Mouse (Mus musculus) embryonic facial prominence, embryonic 15.5 days (tissue): Measurements from ENCODE around the gene Cd200. TPM values are rescaled to one million over a fixed set of nuclear protein-coding genes. Genes with fewer than 3 reads are reported as not detected.

Experiments
- ATAC-seq: fragments of 200-750 bp; cut with Nextera tagmentation; 2 replicates; pipeline ENCODE4 v1.8.0; 2017; ENCODE audit warnings: low read depth, moderate TSS enrichment; ENCODE audit not compliant: insufficient number of reproducible peaks, low FRiP score, low TSS enrichment
- H3K27ac ChIP-seq: fragments of 300-500 bp; sonication (generic); replicated peaks from 2 replicates; pipeline ENCODE4 v1.5.1; 2015; ENCODE audit warnings: mild to moderate bottlenecking, inconsistent platforms
- H3K27me3 ChIP-seq: fragments of 300-500 bp; sonication (generic); 2 replicates; pipeline ENCODE4 v1.6.1; 2015; ENCODE audit warnings: inconsistent platforms
- H3K36me3 ChIP-seq: fragments of 300-500 bp; sonication (generic); 2 replicates; pipeline ENCODE4 v1.6.1; 2015; ENCODE audit warnings: mild to moderate bottlenecking, inconsistent platforms
- H3K4me1 ChIP-seq: fragments of 300-500 bp; sonication (generic); 2 replicates; pipeline ENCODE4 v1.6.1; 2015; ENCODE audit warnings: inconsistent platforms
- H3K4me2 ChIP-seq: fragments of 300-500 bp; sonication (generic); replicated peaks from 2 replicates; pipeline ENCODE4 v1.6.1; 2015; ENCODE audit warnings: mild to moderate bottlenecking, inconsistent platforms
- H3K4me3 ChIP-seq: fragments of 300-500 bp; sonication (generic); replicated peaks from 2 replicates; pipeline ENCODE4 v1.5.1; 2015; ENCODE audit warnings: mild to moderate bottlenecking, inconsistent platforms
- H3K9ac ChIP-seq: fragments of 300-500 bp; sonication (generic); 2 replicates; pipeline ENCODE4 v1.6.1; 2015; ENCODE audit warnings: inconsistent platforms
- H3K9me3 ChIP-seq: fragments of 300-500 bp; sonication (generic); replicated peaks from 2 replicates; pipeline ENCODE4 v1.6.1; 2016; ENCODE audit warnings: inconsistent platforms
- WGBS: fragments of 180-500 bp; shearing (Covaris S2); methylation state at CpG from one replicate; pipeline ENCODE4 v1.1.7; 2015; 5-methylcytosine and 5-hydroxymethylcytosine counted together
- polyA plus RNA-seq: library from polyadenylated mRNA; unstranded; fragments of >200 nt; fragmentation: Nextera tagmentation; extraction: Ambion mirVana; gene quantifications from 2 replicates; pipeline ENCODE4 v1.2.1, GENCODE M21; 2015

Gene Cd200
- polyA plus RNA-seq, 1 experiment from 2014 or later, result 50.0 TPM

DNA sequence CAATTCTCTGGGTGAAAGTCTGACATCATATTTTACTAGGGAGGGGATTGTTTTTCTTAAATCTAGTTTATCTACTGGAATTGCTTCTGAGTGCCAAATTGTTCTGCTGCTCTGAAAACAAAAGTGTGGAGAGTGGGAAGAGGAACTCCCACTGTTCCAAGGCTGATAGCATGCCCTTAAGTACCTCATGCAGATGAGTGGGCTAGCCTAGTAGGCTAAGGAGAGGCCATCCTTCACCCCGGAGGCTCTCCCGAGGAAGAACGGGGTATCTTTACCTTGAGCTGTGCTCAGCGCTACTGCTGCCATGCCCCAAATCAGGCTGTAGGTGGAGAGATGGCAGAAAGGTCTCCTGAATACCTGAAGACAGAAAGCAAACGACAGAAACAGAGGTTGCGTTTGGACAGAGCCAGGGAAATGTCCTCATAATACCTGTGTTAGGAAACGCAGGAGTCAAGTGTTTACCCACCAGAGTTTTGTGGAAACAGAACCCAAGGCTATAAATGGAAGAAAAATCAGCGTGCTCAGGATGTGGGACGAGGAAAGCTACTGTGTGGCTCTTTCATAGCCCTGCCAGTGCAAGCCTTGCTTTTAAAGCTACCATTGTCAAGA is 8.8 kb downstream of the Cd200 start:
- no peaks in the 10 kb centered on the region for H3K9me3 ChIP-seq
- no peak overlapping the region for H3K4me3 ChIP-seq
- no peaks in the 10 kb centered on the region for H3K36me3 ChIP-seq
- no peak overlapping the region for H3K9ac ChIP-seq
- no peak for ATAC-seq
- no peaks in the 10 kb centered on the region for H3K27me3 ChIP-seq
- no peak overlapping the region for H3K4me2 ChIP-seq
- 0 out of 2 replicates have a peak overlapping the region, but pooled peaks have one; percentile 11 for H3K27ac ChIP-seq
- no peaks in the 10 kb centered on the region for H3K4me1 ChIP-seq
- 56% methylated on average over 9 of the region's 9 CpGs for WGBS

- no peak overlapping the region for H3K27ac ChIP-seq
- ATAC-seq, result no peak
- 66% methylated on average over 3 of the region's 3 CpGs for WGBS
- H3K4me3 ChIP-seq, result no peak overlapping the region
- H3K9me3 ChIP-seq, result no peaks in the 10 kb centered on the region
- no peaks in the 10 kb centered on the region; the same call in 1 of the 2 replicates for H3K36me3 ChIP-seq
- no peak overlapping the region for H3K9ac ChIP-seq
- no peak overlapping the region for H3K4me2 ChIP-seq
- H3K27me3 ChIP-seq, result no peaks in the 10 kb centered on the region
- no peaks in the 10 kb centered on the region for H3K4me1 ChIP-seq
Observed at GRCm38 (mm10) chr16:45399411-45399810, 9.4 kb downstream of the Cd200 start.

GRCm38 (mm10) chr16:45397440-45397839 is 11.4 kb downstream of the Cd200 start:
- H3K4me2 ChIP-seq, result no peak overlapping the region
- H3K36me3 ChIP-seq, result no peaks in the 10 kb centered on the region; the same call in 1 of the 2 replicates
- 88% methylated on average over 2 of the region's 2 CpGs for WGBS
- no peak overlapping the region for H3K4me3 ChIP-seq
- no peaks in the 10 kb centered on the region for H3K4me1 ChIP-seq
- H3K27me3 ChIP-seq, result no peaks in the 10 kb centered on the region
- no peak for ATAC-seq
- H3K9ac ChIP-seq, result no peak overlapping the region
- no peaks in the 10 kb centered on the region for H3K9me3 ChIP-seq
- no peak overlapping the region for H3K27ac ChIP-seq

GRCm38 (mm10) chr16:45392246-45392645 is 16.6 kb downstream of the Cd200 start:
- H3K9ac ChIP-seq, result no peak overlapping the region
- H3K9me3 ChIP-seq, result no peaks in the 10 kb centered on the region
- H3K4me2 ChIP-seq, result no peak overlapping the region
- ATAC-seq, result no peak
- H3K27ac ChIP-seq, result no peak overlapping the region
- H3K36me3 ChIP-seq, result no peaks in the 10 kb centered on the region; the same call in 1 of the 2 replicates
- no peaks in the 10 kb centered on the region for H3K4me1 ChIP-seq
- H3K27me3 ChIP-seq, result no peaks in the 10 kb centered on the region
- 81% methylated on average over 6 of the region's 6 CpGs for WGBS
- no peak overlapping the region for H3K4me3 ChIP-seq

DNA sequence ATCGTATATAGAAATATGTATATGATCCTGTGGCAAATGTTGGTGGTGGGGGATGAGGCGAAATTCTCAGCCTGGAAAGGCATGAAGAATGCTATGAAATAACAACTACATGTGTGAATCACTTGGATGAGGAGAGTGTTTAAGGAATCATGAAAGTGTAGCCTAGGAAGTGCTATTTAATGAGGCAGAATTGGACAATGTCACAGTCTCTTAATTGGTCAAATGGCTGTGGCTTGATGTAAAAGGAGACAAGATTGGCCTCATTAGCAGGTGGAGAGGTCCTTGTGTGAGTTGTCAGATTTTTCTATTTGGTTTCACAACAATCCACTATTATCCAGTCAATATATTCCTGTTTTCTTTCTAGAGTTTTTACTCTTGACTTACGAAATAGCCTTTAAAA is 17.2 kb downstream of the Cd200 start:
- ATAC-seq, result no peak
- H3K4me1 ChIP-seq, result no peaks in the 10 kb centered on the region
- no peaks in the 10 kb centered on the region for H3K9me3 ChIP-seq
- no peak overlapping the region for H3K4me3 ChIP-seq
- H3K27me3 ChIP-seq, result no peaks in the 10 kb centered on the region
- H3K27ac ChIP-seq, result no peak overlapping the region
- WGBS, result 95% methylated on average over 3 of the region's 3 CpGs
- no peak overlapping the region for H3K4me2 ChIP-seq
- H3K9ac ChIP-seq, result no peak overlapping the region
- H3K36me3 ChIP-seq, result no peaks in the 10 kb centered on the region; the same call in 1 of the 2 replicates

DNA sequence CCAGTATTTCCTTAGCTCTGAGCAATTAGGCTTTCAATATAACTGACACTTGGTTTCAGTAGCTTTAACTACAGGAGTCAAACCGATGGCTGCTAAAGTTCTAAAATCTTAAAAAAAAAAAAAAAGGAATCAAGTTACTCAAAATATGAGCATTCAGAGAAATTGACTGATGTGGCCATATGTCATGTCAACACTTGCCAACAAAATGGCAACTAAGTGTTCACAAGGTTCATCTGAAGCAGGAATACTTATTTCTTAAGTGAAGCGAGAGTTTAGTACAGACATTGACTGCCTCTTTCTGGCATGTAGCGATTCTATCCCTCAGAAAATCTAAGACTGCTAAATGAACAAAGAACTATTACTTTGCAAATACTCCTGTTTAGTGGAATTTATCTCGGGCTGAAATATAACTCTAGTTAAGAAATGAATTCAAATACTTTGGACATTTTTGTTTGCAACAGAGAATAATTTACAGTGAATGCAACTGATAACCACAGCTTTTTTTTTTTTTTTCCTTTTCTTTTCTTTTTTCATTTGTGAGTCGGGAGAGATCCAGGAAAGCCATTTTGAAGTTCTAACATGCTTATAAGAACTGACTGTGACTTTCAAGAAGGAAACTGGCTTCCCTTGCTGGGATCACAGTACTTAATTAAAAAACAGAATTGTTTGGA is 18.4 kb downstream of the Cd200 start:
- 59% methylated on average over 5 of the region's 5 CpGs for WGBS
- no peaks in the 10 kb centered on the region for H3K9me3 ChIP-seq
- H3K27me3 ChIP-seq, result no peaks in the 10 kb centered on the region
- ATAC-seq, result no peak
- no peak overlapping the region for H3K4me3 ChIP-seq
- H3K27ac ChIP-seq, result no peak overlapping the region
- no peaks in the 10 kb centered on the region for H3K4me1 ChIP-seq
- no peaks in the 10 kb centered on the region; the same call in 1 of the 2 replicates for H3K36me3 ChIP-seq
- H3K9ac ChIP-seq, result no peak overlapping the region
- H3K4me2 ChIP-seq, result no peak overlapping the region

GRCm38 (mm10) chr16:45389833-45390232 is 19.0 kb downstream of the Cd200 start:
- Histone ChIP-seq H3K4me1 (no peaks in the 10 kb centered on the region), H3K36me3 (no peaks in the 10 kb centered on the region; the same call in 1 of the 2 replicates), H3K9ac (no peak overlapping the region), H3K27ac (no peak overlapping the region), H3K4me3 (no peak overlapping the region), H3K9me3 (no peaks in the 10 kb centered on the region), H3K4me2 (no peak overlapping the region), H3K27me3 (no peaks in the 10 kb centered on the region)
- WGBS, result 80% methylated on average over 2 of the region's 2 CpGs
- ATAC-seq, result no peak

DNA sequence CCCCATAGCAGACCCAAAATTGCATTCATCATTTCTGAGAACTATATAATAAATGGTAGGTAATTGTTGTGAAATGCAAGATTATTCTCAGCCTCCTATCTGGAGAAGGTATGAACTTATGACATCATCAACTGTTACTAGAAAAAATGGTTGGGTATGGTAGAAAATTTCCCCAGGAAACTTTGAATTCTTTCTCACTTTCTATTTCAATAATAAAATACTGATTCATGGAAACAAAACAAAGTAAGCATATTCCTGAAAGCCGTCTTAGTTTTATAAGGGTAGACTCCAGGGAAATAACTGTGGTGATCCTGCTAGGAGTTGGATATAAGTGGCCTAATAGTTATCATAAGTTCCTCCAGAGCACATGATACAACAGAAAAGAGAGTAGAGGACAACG is 19.8 kb downstream of the Cd200 start:
- H3K9ac ChIP-seq, result no peak overlapping the region
- no peak overlapping the region for H3K4me2 ChIP-seq
- H3K4me3 ChIP-seq, result no peak overlapping the region
- H3K4me1 ChIP-seq, result no peaks in the 10 kb centered on the region
- H3K27me3 ChIP-seq, result no peaks in the 10 kb centered on the region
- H3K9me3 ChIP-seq, result no peaks in the 10 kb centered on the region
- H3K36me3 ChIP-seq, result no peaks in the 10 kb centered on the region
- 84% methylated on average over 2 of the region's 2 CpGs for WGBS
- no peak for ATAC-seq
- no peak overlapping the region for H3K27ac ChIP-seq

DNA sequence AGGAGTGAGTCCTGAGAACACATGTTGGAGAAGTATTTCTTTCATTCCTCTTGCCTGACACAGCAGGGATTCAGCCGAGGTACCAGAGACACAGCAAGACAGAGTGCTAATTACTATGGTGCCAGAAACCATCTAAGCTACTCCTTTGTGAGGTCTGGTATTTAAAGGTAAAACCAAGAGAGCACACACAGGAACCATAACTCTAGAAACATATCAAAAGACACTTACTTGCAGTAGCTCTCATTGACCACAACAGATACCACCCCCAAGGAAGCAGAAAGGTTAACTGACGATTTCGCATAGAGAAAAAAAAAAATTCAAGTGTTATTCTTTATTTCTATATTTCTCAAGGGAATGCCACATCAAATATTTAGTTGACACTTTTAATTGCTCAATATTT is 27.0 kb downstream of the Cd200 start:
- no peak overlapping the region for H3K4me2 ChIP-seq
- H3K36me3 ChIP-seq, result no peaks in the 10 kb centered on the region
- H3K27ac ChIP-seq, result no peak overlapping the region
- H3K4me1 ChIP-seq, result no peaks in the 10 kb centered on the region
- no peak overlapping the region for H3K4me3 ChIP-seq
- H3K27me3 ChIP-seq, result no peaks in the 10 kb centered on the region
- no peak overlapping the region for H3K9ac ChIP-seq
- ATAC-seq, result no peak
- no peaks in the 10 kb centered on the region for H3K9me3 ChIP-seq
- 78% methylated on average over 3 of the region's 3 CpGs for WGBS

DNA sequence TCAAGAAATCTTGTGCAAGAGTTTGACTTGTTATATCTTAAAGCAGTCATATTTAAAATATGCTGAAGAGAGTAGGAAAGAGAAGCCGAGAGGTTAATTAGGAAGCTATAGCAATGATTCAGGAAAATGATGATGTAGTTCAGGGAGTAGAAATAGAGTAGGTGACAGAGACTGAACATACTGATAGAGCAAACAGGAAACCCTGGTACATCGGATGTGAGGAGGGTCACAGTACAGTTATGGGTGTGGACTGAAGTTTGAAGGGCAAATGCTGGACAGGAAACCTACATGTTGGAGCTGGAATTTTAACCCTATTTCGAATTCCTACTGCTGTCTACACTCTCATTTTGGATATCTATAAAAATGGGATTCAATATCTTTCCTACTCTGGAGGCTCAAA is 29.9 kb downstream of the Cd200 start:
- WGBS, result 73% methylated on average over 3 of the region's 3 CpGs

GRCm38 (mm10) chr16:45378147-45378943 is 30.5 kb downstream of the Cd200 start:
- 86% methylated on average over 5 of the region's 5 CpGs for WGBS

More for the DNA sequence above, 29.9 kb downstream of the Cd200 start:
- no peak for ATAC-seq
- H3K27me3 ChIP-seq, result no peaks in the 10 kb centered on the region
- no peaks in the 10 kb centered on the region for H3K4me1 ChIP-seq
- H3K4me2 ChIP-seq, result no peak overlapping the region
- H3K4me3 ChIP-seq, result no peak overlapping the region
- no peaks in the 10 kb centered on the region for H3K36me3 ChIP-seq
- H3K9me3 ChIP-seq, result no peaks in the 10 kb centered on the region
- no peak overlapping the region for H3K9ac ChIP-seq
- no peak overlapping the region for H3K27ac ChIP-seq

More at GRCm38 (mm10) chr16:45378147-45378943, 30.5 kb downstream of the Cd200 start:
- Histone ChIP-seq H3K4me1 (no peaks in the 10 kb centered on the region), H3K27ac (no peak overlapping the region), H3K4me3 (no peak overlapping the region), H3K4me2 (no peak overlapping the region), H3K36me3 (no peaks in the 10 kb centered on the region), H3K9ac (no peak overlapping the region), H3K27me3 (no peaks in the 10 kb centered on the region), H3K9me3 (no peaks in the 10 kb centered on the region)
- no peak for ATAC-seq
